Mouse (Mus musculus): ENCODE data around the gene Tm7sf2.

DNA sequence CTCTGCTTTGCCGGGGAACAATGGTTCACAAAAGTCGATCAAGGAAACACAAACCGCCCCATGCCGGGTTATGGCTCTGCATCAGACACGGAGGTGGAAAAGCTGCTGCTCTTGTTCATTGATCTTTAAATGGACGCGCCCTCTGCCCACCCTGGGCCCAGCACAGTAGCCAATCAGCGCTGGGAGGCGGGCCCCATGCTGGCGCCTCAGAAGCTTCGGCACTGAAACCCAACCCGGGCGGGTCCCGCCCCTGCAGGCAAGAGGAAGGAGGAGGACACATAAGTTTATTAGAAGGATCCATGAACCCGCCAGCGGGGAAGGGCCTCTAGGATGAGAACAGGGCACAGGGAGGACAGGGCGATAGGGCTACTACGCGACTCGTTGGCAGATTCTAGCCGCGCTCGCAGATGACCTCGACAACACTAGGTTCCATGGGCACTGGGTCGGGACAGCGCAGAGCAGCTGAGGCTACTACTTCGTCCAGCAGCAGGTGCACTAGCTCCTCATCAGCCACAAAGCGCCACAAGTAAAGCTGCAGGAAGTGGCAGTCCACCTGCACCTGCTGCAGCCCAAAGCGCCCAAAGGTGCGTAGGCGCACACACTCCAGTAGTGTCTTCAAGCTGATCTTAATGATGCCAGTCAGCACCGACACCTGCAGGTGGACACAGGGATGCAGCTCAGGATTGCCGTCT is at the start of gene Tm7sf2:
- no peak for TF ChIP-seq CTCF (IDR thresholded peaks at IDR 0.05; ENCODE audit: low read depth)
- TF ChIP-seq EP300 (IDR thresholded peaks at IDR 0.05; ENCODE audit: low read depth): no peak
